ENCODE assay signal across 1 mouse cellular context in the genomic region with DNA sequence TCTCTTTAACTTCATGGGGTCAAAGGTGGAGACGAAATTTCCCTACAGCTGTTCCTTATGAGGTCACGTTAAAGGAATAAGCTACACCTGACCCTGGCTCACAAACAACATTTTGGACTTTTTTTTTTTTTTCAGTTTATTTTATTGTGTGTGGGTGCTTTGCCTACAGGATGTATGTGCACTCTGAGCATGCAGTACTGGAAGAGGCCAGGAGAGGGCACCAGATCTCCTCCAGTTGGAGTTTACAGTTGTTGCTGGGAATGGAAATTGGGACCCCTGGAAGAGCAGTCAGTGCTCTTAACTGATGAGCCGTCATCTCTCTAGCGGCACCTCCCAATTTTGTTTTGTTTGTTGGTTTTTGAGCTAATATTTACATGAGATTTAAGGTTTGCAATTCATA.
TF ChIP-seq lines count a peak whose summit lies in the region.

No protein-coding gene starts in this region.

TF ChIP-seq in MEL, 35 proteins besides CTCF, POLR2A, EP300 and RAD21 (continued from another document):
- TF ChIP-seq RCOR1 (IDR thresholded peaks at IDR 0.05; ENCODE audit: low read depth, low read length), result no peak
- no peak for TF ChIP-seq KAT2A (conservative IDR thresholded peaks at IDR 0.05; ENCODE audit: low read depth, low read length)
- no peak for TF ChIP-seq MEF2A (IDR thresholded peaks at IDR 0.05; ENCODE audit: extremely low read depth, insufficient replicate concordance, low read depth, low read length, poor library complexity, severe bottlenecking)
- TF ChIP-seq TCF12 (IDR thresholded peaks at IDR 0.05; ENCODE audit: low read depth, low read length), result no peak
- peak; percentile 58 for TF ChIP-seq SMC3 (IDR thresholded peaks at IDR 0.05; ENCODE audit: low read depth, low read length)
- TF ChIP-seq ZNF384 (IDR thresholded peaks at IDR 0.05; ENCODE audit: low read depth, low read length), result peak; percentile 61
- TF ChIP-seq POLR2AphosphoS5 (IDR thresholded peaks at IDR 0.05; ENCODE audit: borderline replicate concordance, low read depth, low read length), result no peak
- TF ChIP-seq GATA1 (IDR thresholded peaks at IDR 0.05; ENCODE audit: low read depth, low read length), result no peak
- no peak for TF ChIP-seq NELFE (IDR thresholded peaks at IDR 0.05; ENCODE audit: low read depth, low read length)
- TF ChIP-seq MXI1 (IDR thresholded peaks at IDR 0.05; ENCODE audit: low read depth, low read length), result no peak
- TF ChIP-seq BHLHE40 (IDR thresholded peaks at IDR 0.05; ENCODE audit: borderline replicate concordance, low read depth, low read length), result no peak
- no peak for TF ChIP-seq MAFK (IDR thresholded peaks at IDR 0.05; ENCODE audit: borderline replicate concordance, low read depth, low read length)
- TF ChIP-seq UBTF (IDR thresholded peaks at IDR 0.05; ENCODE audit: borderline replicate concordance, insufficient read depth, low read depth, low read length), result no peak
- no peak for TF ChIP-seq GABPA (IDR thresholded peaks at IDR 0.05; ENCODE audit: low read depth, low read length)
- TF ChIP-seq USF2 (IDR thresholded peaks at IDR 0.05; ENCODE audit: borderline replicate concordance in 1 of 2, insufficient read depth in 1 of 2, low read depth in 1 of 2, low read length in 2 of 2), result no peak
- peak; percentile 45 for TF ChIP-seq ZC3H11A (IDR thresholded peaks at IDR 0.05; ENCODE audit: low read depth, low read length)
- TF ChIP-seq ETS1 (IDR thresholded peaks at IDR 0.05; ENCODE audit: low read depth, low read length), result no peak
- TF ChIP-seq HCFC1 (IDR thresholded peaks at IDR 0.05; ENCODE audit: low read depth, low read length), result no peak
- TF ChIP-seq SIN3A (IDR thresholded peaks at IDR 0.05; ENCODE audit: low read length), result 0 out of 2 replicates have a peak, but pooled peaks have one; percentile 18
- no peak for TF ChIP-seq CHD1 (IDR thresholded peaks at IDR 0.05; ENCODE audit: low read depth, low read length)
- TF ChIP-seq ZMIZ1 (IDR thresholded peaks at IDR 0.05; ENCODE audit: low read depth, low read length), result no peak
- no peak for TF ChIP-seq MYC (IDR thresholded peaks at IDR 0.05; ENCODE audit: low read depth, low read length)
- TF ChIP-seq ELF1 (IDR thresholded peaks at IDR 0.05; ENCODE audit: low read depth, low read length), result no peak
- TF ChIP-seq E2F4 (IDR thresholded peaks at IDR 0.05; ENCODE audit: borderline replicate concordance, low read depth, low read length), result no peak
TF ChIP-seq in MEL: peak in this region for 4.
